Mouse (Mus musculus) midbrain, embryonic 16.5 days (tissue): ENCODE data around the gene Acin1. TPM values are rescaled to one million over a fixed set of nuclear protein-coding genes. Genes with fewer than 3 reads are reported as not detected.

Source experiments
- ATAC-seq: fragments of 200-750 bp; cut with Nextera tagmentation; 2 replicates; pipeline ENCODE4 v1.8.0; 2017; ENCODE audit warnings: moderate TSS enrichment
- H3K27ac ChIP-seq: fragments of 300-500 bp; sonication (generic); 2 replicates; pipeline ENCODE4 v1.5.1; 2014; ENCODE audit warnings: mild to moderate bottlenecking, low read length, mixed read lengths
- H3K27me3 ChIP-seq: fragments of 300-500 bp; sonication (generic); 2 replicates; pipeline ENCODE4 v1.6.1; 2014; ENCODE audit warnings: low read depth, low read length, mixed read lengths; ENCODE audit not compliant: control insufficient read depth, insufficient read depth
- H3K36me3 ChIP-seq: fragments of 300-500 bp; sonication (generic); 2 replicates; pipeline ENCODE4 v1.6.1; 2014; ENCODE audit warnings: mild to moderate bottlenecking, low read length, moderate library complexity, mixed read lengths; ENCODE audit not compliant: control insufficient read depth, insufficient read depth
- H3K4me1 ChIP-seq: fragments of 300-500 bp; sonication (generic); 2 replicates; pipeline ENCODE4 v1.6.1; 2014; ENCODE audit warnings: mild to moderate bottlenecking, low read length, mixed read lengths; ENCODE audit not compliant: control insufficient read depth, insufficient read depth
- H3K4me2 ChIP-seq: fragments of 300-500 bp; sonication (generic); 2 replicates; pipeline ENCODE4 v1.6.1; 2014; ENCODE audit warnings: mild to moderate bottlenecking, low read length, mixed read lengths
- H3K4me3 ChIP-seq: fragments of 300-500 bp; sonication (generic); 2 replicates; pipeline ENCODE4 v1.5.1; 2014; ENCODE audit warnings: low read depth, mild to moderate bottlenecking, low read length, moderate library complexity, mixed read lengths
- H3K9ac ChIP-seq: fragments of 300-500 bp; sonication (generic); 2 replicates; pipeline ENCODE4 v1.6.1; 2014; ENCODE audit warnings: low read depth, low read length, mixed read lengths
- H3K9me3 ChIP-seq: fragments of 300-500 bp; sonication (generic); replicated peaks from 2 replicates; pipeline ENCODE4 v1.6.1; 2014; ENCODE audit warnings: mild to moderate bottlenecking, low read length, mixed read lengths; ENCODE audit not compliant: control insufficient read depth, poor library complexity, severe bottlenecking
- WGBS: fragments of 180-500 bp; shearing (Covaris S2); extraction: QIAGEN DNeasy Blood & Tissue Kit; methylation state at CpG from one replicate; pipeline ENCODE4 v1.1.7; 2014; 5-methylcytosine and 5-hydroxymethylcytosine counted together
- polyA plus RNA-seq: library from polyadenylated mRNA; unstranded; fragments of >200 nt; fragmentation: Nextera tagmentation; extraction: Ambion mirVana; gene quantifications from 2 replicates; pipeline ENCODE4 v1.2.1, GENCODE M21; 2015

Acin1 gene
- polyA plus RNA-seq, 1 experiment from 2014 or later: 108 TPM

DNA sequence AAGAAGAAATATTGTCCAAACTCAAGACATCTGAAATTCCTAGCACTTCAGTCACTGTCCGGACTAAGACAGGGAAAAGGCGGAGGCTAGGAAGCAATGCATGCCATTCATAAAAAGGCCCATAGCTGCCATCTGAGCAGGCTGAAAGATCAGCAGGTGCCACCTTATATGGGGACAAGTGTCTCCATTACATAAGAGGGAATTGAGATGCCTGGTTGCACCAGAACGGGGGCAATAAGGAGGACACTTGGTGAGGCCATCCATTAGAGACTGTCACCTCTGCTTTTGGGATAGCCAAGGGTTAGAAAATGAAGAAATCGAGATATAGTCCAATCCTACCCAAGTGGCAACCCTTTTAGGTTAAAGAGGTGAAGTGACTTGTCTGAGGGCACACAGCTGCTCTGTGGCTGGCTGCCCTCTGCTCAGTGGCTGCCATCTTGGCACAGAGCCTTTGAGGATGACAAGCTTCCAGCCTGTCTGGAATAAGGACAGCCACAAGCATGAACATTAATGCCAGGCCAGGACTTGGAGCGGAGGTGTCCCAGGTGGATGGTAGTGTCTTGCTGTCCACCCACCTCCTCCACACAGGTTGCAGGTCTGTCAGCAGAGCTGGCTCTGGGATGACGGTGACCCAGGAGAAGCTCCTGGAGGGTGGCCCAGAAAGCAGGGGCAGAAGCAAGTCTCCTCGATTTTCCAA, 34.1 kb upstream of the Acin1 start:
- no peak overlapping the region for H3K4me2 ChIP-seq
- H3K36me3 ChIP-seq: no peaks in the 10 kb centered on the region
- H3K4me1 ChIP-seq: no peaks in the 10 kb centered on the region
- no peak overlapping the region for H3K9ac ChIP-seq
- no peak overlapping the region for H3K27ac ChIP-seq
- 93% methylated on average over 7 of the region's 7 CpGs for WGBS
- no peaks in the 10 kb centered on the region for H3K27me3 ChIP-seq
- H3K4me3 ChIP-seq: no peak overlapping the region
- no peak for ATAC-seq
- H3K9me3 ChIP-seq: no peaks in the 10 kb centered on the region

DNA sequence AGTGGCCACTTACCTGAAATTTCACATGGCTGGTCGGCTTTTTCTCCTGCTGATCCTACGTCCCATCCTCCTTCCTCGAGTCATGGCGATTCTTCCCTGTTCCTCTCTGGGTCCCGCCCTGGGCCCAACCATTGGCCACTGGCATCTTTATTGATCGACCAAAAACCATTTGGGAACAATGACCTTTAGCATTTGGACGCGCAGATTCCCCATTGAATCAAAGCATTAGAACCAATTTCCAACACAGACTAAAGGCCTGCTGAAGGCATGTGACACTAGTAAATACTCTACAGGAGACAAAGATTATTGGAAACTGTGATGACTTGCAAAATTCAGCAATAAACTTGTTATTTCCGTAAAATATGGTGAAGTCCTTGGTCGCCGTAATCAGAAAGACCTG, 33.3 kb upstream of the Acin1 start:
- H3K27me3 ChIP-seq: no peaks in the 10 kb centered on the region
- no peak overlapping the region for H3K9ac ChIP-seq
- peaks cover 4% of the 10 kb centered on the region; the same call in 1 of the 2 replicates for H3K4me1 ChIP-seq
- H3K36me3 ChIP-seq: no peaks in the 10 kb centered on the region
- no peaks in the 10 kb centered on the region for H3K9me3 ChIP-seq
- H3K4me2 ChIP-seq: no peak overlapping the region
- H3K27ac ChIP-seq: no peak overlapping the region
- 90% methylated on average over 11 of the region's 11 CpGs for WGBS
- no peak overlapping the region for H3K4me3 ChIP-seq
- no peak for ATAC-seq

DNA sequence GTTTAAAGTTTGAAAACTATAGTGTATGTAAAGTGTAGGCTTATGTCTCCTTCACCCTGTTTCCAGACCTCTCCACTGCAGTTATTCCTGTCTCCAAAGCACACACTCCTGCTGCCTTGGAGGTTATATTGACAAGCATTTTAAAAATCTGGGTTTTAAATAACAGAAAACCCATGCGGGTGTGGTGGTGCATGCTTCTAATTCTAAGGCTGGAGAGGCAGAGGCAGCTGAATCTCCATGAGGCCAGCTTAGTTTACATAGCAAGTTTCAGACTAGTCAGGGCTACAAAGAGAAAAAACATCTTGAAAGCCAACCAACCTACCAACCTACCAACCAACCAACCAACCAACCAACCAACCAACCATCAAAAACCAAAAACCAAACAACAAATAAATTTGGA, 28.7 kb upstream of the Acin1 start:
- ATAC-seq: no peak
- Histone ChIP-seq H3K27ac (peak overlapping the region; percentile 78; the same call in 1 of the 2 replicates), H3K4me3 (no peak overlapping the region; the same call in 1 of the 2 replicates), H3K4me2 (peak overlapping the region; percentile 84; the same call in 1 of the 2 replicates), H3K4me1 (peaks cover 9% of the 10 kb centered on the region; the same call in 1 of the 2 replicates), H3K9ac (no peak overlapping the region), H3K9me3 (no peaks in the 10 kb centered on the region), H3K27me3 (no peaks in the 10 kb centered on the region; the same call in 1 of the 2 replicates), H3K36me3 (no peaks in the 10 kb centered on the region)
- 77% methylated on average over 1 of the region's 1 CpGs for WGBS

DNA sequence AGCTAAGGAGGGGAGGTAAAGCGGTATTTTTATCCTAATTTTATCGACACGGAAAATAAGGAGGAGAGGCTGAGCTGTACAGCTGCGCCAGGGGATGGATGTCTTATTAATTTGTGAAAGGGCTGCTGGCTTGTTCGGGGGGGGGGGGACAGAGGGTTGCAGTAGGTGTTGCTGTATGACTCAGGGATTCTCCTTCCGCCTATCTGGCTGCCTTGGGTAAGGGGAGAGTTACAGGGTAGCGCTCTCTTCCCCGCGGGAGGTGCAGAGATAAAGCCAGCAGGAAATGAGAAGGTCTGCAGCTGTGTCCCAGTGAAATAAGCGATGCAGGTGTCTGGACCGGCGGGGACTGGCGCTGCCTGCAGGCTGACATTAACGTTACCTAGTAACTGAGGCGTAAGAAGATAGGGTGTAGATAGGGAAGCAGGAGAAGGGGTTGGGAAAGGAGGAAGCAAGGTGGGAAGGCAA, 27.9 kb upstream of the Acin1 start:
- whole genome bisulfite sequencing: under 1% methylated on average over 15 of the region's 15 CpGs
- Histone ChIP-seq H3K4me1 (peaks cover 9% of the 10 kb centered on the region; the same call in 1 of the 2 replicates), H3K9ac (peak overlapping the region; percentile 70), H3K4me2 (peak overlapping the region; percentile 84), H3K9me3 (no peaks in the 10 kb centered on the region), H3K4me3 (peak overlapping the region; percentile 45), H3K36me3 (no peaks in the 10 kb centered on the region), H3K27me3 (no peaks in the 10 kb centered on the region; the same call in 1 of the 2 replicates), H3K27ac (peak overlapping the region; percentile 78)
- peak; percentile 72 for ATAC-seq

DNA sequence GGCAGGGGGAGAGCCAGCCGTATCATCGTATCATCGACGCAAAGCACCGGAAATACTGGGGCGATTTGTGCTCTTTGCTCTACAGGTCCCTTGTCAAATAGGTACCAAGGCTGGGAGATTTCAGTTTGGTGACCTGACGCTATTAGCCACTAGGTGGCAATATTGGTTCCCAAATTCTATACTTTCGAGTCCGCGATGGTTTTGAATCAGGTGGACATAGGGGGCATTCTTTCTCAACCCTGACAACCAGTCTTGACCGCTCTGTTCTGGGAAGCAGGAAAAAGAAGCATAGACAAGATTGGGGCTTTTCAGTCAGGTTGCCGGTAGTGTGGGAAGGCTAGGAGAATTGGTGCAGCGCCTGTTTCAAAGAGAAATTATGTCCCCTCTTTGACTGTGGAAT, 27.4 kb upstream of the Acin1 start:
- H3K27ac ChIP-seq: peak overlapping the region; percentile 78
- H3K36me3 ChIP-seq: no peaks in the 10 kb centered on the region
- H3K4me2 ChIP-seq: peak overlapping the region; percentile 84
- WGBS: 1% methylated on average over 13 of the region's 13 CpGs
- peak; percentile 79 for ATAC-seq
- H3K4me1 ChIP-seq: peaks cover 9% of the 10 kb centered on the region; the same call in 1 of the 2 replicates
- H3K4me3 ChIP-seq: peak overlapping the region; percentile 45
- no peaks in the 10 kb centered on the region for H3K9me3 ChIP-seq
- H3K27me3 ChIP-seq: no peaks in the 10 kb centered on the region; the same call in 1 of the 2 replicates
- peak overlapping the region; percentile 70 for H3K9ac ChIP-seq

DNA sequence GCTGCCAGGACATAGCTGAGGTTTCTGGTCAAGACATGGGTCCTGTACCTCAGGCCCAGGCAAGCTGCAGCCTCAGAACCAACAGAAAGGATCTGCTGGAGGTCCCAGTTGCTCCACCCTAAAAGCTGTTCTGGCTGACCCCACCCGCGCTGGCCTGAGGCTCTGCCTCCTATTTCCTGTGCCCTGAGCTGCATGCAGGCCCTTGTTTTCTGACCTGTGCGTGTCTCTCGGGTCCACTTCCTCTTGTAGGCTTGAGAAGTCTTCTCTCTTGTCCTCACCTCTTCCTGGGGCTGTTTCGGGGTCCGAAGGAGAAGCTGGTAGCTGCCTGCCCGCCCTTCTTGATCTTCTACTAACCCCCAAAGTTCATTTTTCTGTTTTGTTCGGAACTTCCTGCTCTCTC, 26.1 kb upstream of the Acin1 start:
- no peak overlapping the region for H3K4me2 ChIP-seq
- no peak overlapping the region for H3K27ac ChIP-seq
- no peaks in the 10 kb centered on the region for H3K9me3 ChIP-seq
- no peaks in the 10 kb centered on the region; the same call in 1 of the 2 replicates for H3K27me3 ChIP-seq
- peaks cover 9% of the 10 kb centered on the region; the same call in 1 of the 2 replicates for H3K4me1 ChIP-seq
- no peak overlapping the region for H3K4me3 ChIP-seq
- H3K9ac ChIP-seq: no peak overlapping the region
- WGBS: 80% methylated on average over 8 of the region's 8 CpGs
- no peak for ATAC-seq
- no peaks in the 10 kb centered on the region for H3K36me3 ChIP-seq

DNA sequence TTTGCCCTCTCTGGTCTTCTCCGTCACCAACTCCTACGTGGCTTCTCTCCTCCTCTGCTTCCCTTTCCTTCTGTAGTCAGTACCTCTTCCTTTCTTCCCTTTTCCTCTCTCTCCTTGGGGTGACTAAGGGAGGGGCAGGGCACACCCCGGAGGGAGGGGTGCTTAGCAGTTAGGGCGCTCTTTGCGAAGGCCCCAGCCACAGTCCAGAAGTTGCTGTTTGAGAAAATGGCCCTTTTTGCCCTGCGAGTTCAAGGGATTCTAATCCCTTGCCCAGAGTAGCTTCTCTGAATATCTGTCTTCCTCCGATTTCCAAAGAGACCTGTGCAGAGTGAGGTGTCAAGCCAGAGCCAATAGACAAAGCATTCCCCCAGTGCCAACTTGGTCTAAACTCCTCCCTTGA, 25.3 kb upstream of the Acin1 start, which contains the start of gene Cebpe:
Gene Cebpe (minus strand): TSS at position 101 of the 400 bp plus-strand sequence.
- no peaks in the 10 kb centered on the region for H3K36me3 ChIP-seq
- H3K4me2 ChIP-seq: no peak within 1 kb of the TSS
- H3K9ac ChIP-seq: no peak within 1 kb of the TSS
- peaks cover 9% of the 10 kb centered on the region; the same call in 1 of the 2 replicates for H3K4me1 ChIP-seq
- H3K9me3 ChIP-seq: no peaks in the 10 kb centered on the region
- no peaks in the 10 kb centered on the region; the same call in 1 of the 2 replicates for H3K27me3 ChIP-seq
- ATAC-seq: no peak
- H3K27ac ChIP-seq: no peak within 1 kb of the TSS
- H3K4me3 ChIP-seq: no peak within 1 kb of the TSS
- WGBS: 87% methylated on average over 7 of the region's 7 CpGs

DNA sequence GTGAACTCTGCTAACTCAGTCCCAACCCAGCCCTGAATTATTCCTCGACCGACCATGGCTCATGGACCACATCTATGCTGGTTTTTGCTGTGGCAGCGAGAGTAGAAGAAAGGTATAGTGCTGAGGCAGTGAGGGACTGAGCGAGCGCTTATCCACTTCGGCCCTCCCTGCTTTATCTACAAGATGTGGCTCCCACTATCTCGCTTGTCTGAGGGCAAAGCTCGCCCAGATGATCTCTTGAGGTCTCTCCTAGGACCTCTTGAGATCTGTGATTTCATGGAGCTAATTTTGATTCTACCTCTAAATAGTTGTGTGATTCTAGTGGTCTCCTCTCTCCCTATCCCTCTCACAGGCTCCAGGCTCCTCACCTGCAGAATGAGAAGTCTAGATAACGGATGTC, 22.3 kb upstream of the Acin1 start:
- Histone ChIP-seq H3K36me3 (no peaks in the 10 kb centered on the region), H3K27ac (no peak overlapping the region), H3K4me2 (no peak overlapping the region), H3K9me3 (no peaks in the 10 kb centered on the region), H3K27me3 (no peaks in the 10 kb centered on the region; the same call in 1 of the 2 replicates), H3K9ac (no peak overlapping the region), H3K4me3 (no peak overlapping the region), H3K4me1 (0 out of 2 replicates have a peak, but pooled peaks cover 2% of the 10 kb centered on the region)
- no peak for ATAC-seq
- 87% methylated on average over 9 of the region's 9 CpGs for WGBS
